Mouse (Mus musculus) adrenal gland, postnatal 14 days (tissue): ENCODE measurements around the gene Sept3. TPM values are rescaled to one million over a fixed set of nuclear protein-coding genes. Genes with fewer than 3 reads are reported as not detected.
"Not testable (repeated sequence)": the region's sequence is repeated elsewhere in the genome, so short reads cannot be mapped to it uniquely, and the experiment has no call there.

Source experiments
- DNase-seq: peaks from one replicate; pipeline ENCODE4 v3.0.0; 2021; ENCODE audit warnings: mixed read lengths
- long read RNA-seq, 2 experiments: library from polyadenylated mRNA; stranded (forward); transcript quantifications; one replicate each; pipeline ENCODE4 v2.0.0; 2021
- total RNA-seq: library from RNA; stranded (reverse); gene quantifications from 2 replicates; pipeline ENCODE4 v1.2.3, GENCODE M21; 2021

Gene Sept3
- total RNA-seq = 6.0 and 6.1 TPM in 2 replicates
- long read RNA-seq, experiment 1, full-length matches to known transcripts = 1 of 2 reads
- long read RNA-seq, experiment 1, partial matches to known transcripts = 0 of 2 reads
- long read RNA-seq, experiment 1, other reads (novel, unspliced or antisense) = 1 of 2 reads
- long read RNA-seq, experiment 2 = 0 reads

DNA sequence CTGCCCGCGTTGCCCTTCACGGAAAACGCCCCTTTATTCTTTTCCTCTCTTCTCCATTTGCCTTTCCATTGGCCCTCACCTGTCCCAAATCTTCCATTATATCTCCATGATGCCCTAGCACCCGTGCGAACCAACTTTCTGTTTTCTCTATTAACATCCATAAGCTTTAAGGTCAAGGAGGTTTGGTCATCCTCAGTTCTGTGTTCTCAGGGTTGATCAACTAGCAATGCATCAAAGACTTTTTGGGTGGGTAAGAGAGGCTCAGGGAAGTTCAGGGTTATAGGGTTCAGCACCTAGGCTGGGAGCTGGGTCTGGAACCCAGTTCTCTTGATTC is at the start of gene Sept3:
Gene Sept3, plus strand, starts transcription at position 301 of the 334 bp plus-strand sequence.
- DNase-seq = no peak

DNA sequence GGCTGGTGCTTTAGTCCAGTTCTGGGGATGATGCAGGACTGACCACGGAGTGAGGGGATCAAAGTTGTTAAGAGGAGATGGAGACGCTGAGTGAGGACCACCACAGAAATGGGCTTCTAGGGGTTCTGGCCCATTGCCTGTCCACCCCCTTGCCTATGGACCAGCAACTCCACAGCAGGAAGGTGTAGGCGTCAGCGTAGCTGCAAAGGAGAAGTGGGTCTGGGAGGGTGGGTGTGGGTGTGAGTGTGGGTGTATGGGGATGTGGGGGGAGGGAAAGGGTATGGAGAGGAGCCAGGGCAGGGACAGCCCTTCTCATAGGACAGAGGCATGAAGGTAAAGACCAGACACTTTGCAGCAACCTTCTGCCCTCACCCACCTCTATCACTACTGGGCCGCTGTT is 48.9 kb upstream of the Sept3 start:
- DNase-seq = no peak

DNA sequence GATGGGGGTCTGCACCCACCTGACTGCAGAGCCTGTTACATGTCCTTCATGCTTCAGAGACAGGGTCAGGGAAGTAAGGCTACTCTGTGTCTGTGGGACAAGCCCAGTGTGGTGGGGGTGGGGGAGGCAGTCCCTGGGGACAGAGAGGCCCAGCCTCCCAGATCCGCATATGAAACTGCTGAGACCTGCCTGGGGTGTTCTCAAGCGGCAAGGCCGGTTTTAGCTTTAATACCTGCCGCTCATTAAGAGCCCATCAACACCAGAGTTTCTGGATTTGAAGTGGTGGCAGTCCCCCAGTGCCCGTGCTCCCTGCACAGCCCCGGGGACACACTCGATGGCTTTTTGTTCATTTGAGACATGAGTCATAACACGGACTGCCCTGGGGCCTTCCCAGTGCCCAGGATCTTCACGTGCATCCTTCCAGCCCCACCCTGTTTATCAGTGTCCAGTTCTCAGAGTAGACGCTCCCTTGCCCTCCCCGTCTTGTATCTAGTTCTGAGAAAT is 45.1 kb upstream of the Sept3 start:
- DNase-seq = no peak

DNA sequence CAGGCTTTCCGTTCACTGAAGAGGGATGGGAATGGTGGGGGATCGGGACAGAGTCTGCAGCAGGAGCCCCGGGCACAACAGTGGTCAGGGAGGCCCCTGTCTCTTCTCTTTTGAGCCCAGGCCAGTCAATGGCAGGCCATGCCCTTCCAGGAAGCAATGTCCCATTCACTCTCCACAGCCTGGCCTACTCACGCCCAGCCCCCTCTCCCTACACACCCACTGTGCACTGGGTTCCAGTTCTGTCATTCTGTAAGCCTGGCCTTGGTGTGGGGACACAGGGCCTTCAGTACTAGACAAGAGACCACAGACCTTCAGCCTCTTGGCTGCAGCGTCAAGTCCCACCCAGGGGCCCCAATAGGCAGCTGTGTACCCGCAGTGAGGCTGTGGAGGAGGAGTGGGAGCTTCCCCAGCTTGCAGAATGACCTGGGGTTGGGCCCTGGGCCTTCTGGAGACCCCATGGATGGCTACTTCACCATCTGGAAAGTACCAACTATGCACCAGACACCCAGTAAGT is 44.5 kb upstream of the Sept3 start:
- no peak for DNase-seq

DNA sequence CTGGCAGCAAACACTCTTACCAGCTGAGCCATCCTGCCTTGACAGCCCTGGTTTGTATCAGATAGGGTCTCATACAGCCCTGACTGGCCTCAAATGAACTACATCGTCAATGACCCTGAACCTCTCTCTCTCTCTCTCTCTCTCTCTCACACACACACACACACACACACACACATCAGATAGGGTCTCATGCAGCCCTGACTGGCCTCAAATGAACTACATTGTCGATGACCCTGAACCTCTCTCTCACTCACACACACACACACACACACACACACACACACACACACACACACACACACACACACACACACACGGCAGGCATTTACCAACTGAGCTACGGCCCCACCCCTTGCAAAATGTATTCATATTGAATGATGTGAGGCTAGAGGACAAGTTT is 43.6 kb upstream of the Sept3 start:
- no peak for DNase-seq

DNA sequence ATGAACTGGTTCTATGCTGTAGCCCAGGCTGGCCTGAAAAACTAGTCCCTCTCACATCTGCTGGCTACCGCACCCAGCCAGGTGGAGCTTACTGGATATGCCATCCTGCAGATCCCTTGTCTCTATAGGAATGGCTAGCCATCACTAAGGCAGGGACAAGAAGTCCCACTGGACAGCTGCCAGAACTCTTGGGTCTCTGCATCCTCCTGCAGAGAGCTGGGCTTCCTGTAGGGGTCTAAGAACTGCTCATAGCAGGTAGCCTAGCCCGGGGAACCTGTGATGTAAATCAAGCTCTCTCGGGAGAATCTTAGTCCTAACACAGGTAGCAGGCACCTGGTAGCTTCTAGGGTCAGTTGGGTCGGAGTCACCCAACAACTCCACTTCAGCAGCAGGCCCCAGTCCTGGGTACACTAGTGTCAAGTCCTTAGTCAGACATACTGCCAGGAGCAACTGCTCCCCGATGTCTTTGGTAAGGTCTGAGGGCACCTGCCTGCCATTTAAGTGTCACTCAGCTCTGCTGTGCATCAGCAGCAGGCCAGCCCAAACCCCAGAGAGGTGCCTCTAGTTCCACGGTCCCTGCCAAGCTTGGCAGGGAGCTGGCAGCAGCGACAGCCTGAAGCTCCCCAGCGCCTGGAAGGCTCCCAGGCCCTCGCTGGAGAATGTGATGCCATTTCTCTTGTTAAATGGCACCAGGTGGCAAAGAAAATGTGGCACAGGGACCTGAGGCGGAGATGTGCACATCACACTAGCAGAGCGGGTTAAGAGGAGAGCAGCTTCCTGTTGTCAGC is 42.9 kb upstream of the Sept3 start:
- no peak for DNase-seq

DNA sequence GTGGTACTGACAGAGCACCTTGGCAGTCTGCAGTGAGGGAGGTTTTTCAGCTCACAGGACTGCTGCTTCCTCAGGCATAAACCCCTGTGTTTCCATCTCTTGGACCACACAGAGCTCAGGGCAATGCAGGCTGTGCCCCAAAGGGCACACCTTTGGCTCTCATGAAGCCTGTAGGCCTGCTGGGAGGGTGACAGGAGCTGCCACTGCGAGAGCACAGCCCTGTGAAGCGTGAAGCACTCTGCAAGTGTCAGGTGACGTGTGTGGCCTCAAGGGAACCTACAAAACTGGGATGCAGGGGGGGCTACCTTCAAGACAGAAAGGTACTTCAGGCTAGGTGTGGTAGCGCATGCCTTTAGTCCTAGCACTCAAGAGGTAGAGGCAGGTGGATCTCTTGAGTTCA is 42.0 kb upstream of the Sept3 start:
- DNase-seq = no peak

DNA sequence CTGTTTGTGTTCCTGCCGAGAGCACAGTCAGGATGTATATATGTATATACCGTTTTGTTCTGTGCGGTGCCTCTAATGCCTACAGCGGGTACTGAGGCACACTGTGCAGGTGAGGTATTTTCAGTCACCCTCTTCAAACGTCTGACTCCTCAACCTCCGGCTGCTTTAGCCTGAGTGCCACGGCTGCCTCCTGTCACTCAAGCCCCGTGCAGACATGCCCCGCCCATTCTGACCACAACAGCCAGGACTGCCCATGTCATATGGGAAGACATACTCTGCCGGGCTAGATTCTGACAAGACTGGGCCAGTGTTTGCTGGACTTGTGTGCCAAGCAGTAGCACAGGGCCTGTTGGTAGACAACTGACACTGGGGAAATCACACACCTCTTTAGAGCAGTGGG is 39.0 kb upstream of the Sept3 start:
- no peak for DNase-seq

DNA sequence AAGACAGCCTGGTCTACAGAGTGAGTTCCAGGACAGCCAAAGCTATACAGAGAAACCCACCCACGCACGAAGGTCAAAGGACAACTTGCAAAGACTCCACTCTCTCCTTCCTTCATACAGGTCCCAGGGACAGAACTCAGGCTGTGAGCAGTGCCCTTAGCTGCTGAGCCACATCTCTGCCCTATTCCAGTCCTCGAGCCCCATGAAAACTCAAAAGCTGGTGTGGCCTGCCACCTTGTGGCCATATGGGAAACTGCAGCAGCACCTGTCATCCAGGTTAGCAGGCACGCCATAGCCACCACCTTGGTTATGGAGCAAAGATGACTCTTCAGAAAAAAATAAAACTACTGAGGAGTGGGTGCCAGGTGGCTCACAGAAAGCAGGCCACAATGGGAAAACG is 38.1 kb upstream of the Sept3 start:
- peak; percentile 88 for DNase-seq

DNA sequence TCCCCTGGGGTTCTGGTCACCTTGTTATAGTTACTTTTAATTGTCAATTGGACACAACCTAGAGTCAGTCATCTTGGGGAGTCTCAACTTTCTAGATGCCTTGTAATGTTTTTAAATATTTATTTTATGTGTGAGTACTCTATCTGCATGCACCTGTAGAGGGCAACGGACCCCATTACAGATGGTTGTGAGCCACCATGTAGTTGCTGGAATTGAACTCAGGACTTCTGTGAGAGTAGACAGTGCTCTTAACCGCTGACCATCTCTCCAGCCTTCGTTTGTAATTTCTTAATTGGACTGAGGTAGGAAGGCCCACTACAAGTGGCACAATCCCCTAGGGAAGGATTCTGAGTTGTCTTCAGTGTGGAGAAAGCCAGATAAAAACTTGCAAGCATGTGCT is 31.4 kb upstream of the Sept3 start:
- no peak for DNase-seq

DNA sequence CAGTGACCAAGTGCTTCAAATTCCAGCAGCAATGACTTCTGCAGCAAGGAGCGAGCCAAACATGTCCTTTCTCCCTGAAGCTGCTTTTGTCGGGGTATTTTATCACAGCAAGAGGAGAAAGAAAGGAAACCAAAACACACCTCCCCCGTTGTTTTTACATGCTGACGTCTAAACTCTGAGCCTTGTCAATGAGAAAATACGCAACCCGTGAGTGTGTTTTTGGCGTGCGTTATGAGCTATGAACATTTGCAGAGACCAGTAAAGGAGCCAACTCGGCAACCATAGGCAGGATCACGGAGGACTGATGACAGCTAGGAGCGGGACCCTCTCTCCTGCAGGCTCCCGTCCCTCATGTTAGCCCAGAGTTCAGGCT is 31.0 kb upstream of the Sept3 start:
- DNase-seq = no peak

DNA sequence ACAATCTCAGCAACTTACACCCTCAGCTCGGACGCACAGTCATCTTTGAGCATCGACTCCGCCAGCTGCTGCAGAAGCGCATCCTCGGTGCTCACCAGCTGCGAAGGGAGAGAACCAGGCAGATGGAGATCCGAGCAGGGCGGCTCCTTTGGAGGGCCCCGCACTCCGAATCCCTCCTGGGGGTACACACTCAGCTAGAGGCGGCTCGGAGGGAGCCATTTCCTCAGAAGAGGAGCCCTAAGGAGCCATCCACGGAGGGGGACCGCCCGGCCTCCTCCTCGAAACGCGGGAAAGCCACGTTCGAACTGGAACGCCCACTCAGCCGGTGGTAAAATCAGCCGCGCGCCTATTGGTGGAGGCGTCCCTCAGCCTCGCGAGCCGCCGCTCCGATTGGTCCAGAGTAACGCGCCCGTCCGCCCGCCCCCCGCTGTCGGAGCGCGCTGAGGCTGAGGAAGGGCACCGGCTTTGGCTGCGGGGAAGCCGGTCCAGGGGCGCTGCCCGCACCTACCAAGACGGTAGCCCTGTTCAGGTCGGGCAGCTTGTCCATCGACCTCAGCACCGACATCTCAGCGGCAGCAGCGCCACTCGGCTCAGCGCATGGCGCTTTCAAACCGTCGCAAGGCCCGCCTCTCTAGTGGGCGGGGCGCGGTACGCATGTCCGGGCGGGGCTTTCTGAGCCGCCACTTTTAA is 30.4 kb upstream of the Sept3 start, which contains the start of gene Cenpm:
Gene Cenpm, minus strand, starts transcription at position 634 of the 690 bp plus-strand sequence.
- peak; percentile 95 for DNase-seq

DNA sequence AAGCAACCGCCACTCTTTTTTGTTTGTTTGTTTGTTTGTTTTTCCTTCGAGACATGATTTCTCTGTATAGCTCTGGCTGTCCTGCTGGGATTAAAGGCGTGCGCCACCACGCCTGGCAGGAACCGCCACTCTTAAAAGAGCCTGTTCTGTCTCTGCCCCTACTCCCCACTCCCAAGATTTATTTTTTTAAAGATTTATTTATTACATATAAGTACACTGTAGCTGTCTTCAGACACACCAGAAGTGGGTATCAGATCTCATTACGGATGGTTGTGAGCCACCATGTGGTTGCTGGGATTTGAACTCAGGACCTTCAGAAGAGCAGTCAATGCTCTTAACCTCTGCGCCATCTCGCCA is 29.9 kb upstream of the Sept3 start:
- not testable (repeated sequence) for DNase-seq

DNA sequence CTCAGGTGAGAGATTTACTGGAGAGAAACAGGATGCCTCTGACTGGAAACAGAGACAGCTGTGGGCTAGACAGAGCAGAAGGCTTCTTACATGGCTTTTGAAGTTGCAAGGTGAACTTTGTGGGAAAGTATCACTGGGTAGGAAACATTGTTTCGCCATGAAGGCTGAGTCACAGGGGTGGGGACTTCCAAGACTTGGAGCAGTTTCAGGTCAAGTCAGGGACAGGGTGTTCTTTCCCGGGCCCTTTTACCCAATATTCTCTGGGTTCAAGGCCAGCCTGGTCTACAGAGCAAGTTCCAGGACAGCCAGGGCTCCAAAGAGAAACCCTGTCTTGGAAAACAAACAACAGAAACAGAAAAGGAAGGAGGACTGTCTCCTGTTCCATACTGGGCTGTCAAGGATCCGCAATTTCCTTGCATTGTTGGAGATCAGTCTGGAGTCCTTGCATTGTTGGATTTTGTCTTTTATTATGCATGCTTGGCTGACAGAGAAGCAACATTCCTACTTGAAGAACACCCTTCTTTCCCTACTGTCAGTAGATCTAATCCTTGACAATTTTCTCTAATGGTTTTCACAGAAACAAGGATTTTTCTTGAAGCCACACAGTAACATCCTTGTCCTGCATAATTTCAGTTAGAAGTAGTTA is 27.4 kb upstream of the Sept3 start:
- DNase-seq = peak; percentile 77

DNA sequence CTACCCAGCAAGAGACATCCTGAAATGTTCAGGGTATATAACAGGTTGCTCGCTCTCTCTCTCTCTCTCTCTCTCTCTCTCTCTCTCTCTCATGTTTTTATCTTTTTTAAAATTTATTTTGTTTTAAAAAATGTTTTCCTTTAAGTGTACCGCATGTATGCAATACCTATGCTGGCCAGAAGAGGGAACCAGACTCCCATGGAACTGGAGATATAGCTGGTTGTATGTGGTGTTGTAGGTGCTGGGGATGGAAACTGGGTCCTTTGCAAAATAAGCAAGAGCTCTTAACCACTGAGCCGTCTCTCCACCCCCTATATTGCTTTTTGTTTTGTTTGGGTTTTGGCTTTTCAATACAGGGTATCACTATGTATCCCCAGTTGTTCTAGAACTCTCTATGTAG is 23.1 kb upstream of the Sept3 start:
- no peak for DNase-seq

DNA sequence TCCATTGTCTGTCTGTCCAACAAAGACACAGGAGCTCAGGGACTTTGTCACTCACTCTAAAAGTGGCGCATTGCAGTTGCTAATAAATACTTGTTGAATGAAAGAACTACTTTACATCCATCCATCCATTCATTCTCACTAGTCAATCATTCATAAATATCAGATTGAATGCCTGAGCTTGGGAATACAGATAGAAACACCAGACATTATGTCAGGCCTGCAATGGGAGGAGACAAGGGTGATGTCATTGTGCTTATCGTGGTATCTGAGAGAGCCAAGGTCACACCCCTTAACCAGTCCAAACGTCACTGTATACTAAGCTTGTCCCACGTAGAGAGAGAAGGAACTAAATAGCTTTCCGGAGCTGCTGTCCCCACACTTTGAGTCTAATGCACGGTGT is 22.6 kb upstream of the Sept3 start, which contains the start of gene 1500009C09Rik:
Gene 1500009C09Rik, plus strand, starts transcription at position 301 of the 400 bp plus-strand sequence.
- DNase-seq = no peak

DNA sequence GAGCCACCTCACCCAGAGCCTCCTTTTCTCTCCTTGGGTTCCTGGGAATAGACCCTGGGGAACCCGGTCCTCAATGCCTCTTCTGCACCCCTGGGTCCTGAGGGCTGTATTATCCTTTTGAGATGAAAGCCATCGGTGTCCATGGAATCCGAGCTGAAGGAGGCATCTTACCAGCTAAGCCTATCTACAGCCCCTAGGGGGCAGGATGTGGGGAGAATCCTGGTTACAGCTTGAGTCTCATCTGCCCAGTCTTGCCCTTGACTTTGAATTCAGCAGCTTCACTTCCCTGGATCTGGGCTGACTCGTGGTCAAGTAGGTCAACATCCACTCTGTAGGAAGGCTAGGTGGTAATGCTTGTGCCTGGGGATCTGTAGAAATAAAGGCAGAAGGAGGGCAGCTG is 19.4 kb upstream of the Sept3 start:
- DNase-seq = no peak

DNA sequence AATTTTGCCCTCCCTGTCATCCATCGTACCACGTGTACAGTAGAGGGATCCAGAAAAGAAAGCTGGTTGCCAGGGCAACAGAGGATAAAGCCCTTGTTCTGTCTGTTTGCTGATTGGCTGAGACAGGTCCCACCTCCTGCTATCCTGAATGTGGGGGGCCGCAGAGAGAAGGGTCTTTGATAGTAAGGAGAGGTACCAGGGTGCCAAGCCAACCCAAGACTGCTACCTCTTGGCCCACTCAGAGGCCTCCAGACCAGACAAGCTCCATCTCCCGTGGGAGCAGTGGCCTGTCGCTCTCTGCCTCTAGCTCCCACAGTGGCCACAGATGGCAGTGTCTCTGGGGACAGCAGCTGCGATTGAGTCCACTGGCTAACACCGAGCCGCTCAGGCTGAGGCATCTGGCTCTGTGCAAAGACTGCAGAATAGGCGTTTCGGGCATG is 18.7 kb upstream of the Sept3 start:
- DNase-seq = no peak

DNA sequence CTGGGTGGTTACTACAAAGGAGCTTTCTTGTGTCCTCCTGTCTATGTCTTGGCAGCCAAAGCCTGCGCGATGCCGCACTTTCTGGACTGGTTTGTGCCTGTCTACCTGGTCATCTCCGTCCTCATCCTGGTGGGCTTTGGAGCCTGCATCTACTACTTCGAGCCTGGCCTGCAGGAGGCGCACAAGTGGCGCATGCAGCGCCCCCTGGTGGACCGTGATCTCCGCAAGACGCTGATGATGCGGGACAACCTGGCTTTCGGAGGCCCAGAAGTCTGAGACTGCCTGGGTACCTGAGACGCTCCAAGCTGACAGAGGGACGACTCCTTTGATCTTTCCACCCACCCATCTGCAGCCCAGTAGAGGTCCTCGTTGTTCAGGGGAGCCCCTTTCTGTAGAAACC is 15.2 kb upstream of the Sept3 start:
- DNase-seq = peak; percentile 84

DNA sequence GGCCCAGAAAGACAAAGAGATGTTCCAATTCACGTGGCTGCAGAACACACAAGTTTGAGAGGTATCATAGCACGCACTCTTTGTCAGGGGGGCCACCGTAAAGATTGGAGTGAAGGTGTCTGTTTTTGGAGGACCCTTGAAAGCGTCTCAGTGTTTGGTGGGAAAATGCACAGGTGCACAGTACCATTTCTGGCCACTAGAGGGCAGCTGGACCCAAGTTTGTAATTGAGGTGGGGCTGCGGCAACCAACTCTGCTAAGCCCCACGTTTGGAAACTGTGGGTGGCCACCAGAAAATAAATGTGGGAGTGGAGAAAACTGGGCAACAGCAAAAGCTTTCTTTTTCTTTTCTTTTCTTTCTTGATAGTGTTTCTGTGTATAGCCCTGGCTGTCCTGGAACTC is 8.3 kb upstream of the Sept3 start:
- DNase-seq = peak; percentile 73

DNA sequence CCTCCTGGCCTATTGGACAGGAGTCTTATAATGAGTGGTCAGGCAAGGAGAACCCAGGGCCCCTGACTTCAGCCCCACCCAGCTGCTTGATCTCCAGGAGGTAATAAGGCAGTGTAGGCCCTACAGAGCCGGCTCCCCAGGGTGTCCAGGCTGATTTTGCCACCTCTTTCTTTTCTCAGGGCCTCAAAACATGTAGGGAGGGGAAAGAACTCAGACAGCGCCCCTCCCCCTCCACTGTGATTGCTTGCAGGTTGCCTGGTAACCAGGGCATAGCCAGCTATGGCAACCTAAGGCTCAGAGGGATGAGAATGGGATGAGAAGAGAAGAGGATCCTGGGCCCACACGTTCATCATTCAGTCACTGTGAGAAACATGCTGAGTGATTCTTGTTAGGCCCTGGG is 6.5 kb upstream of the Sept3 start:
- DNase-seq = no peak

DNA sequence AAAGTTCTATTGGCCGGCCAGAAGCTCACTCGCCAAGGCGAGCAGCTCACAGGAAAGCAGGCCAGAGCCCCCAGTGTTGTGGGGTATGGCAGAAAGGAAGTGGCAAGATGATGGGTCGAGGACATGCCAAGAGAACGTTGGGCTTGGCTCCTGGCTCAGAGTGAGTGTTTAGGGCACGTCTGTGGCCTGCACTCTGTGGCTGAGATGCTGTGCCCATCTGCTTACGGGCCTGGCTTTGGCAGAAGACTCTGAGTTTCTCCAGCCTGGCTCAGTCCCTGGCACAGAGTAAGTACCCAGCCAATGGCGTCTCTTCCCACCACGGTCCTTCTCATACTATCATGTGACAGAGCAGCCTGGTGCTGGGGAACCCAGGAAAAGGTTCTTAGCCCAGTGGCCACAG is 5.9 kb upstream of the Sept3 start:
- DNase-seq = no peak

DNA sequence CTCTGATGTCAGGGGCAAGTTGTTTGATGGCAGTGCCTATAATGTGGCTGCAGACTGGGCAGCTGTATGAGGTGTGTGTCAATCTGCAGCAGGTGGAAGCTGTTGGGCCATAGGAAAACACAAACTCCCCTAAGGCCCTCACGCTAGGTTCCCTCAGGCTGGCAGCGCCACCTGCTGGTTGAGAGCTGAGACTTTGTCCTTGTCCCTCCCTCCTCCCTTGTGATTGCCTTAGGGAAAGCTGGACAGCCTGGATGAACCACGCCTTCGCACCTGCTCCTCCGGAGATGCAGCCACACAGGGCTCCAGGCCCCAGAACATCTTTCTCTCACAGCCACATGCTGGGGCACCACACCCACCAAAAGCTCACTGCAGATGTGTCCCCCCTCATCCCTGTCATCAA is 3.5 kb upstream of the Sept3 start:
- DNase-seq = peak; percentile 87
